Mouse (Mus musculus) granulocyte monocyte progenitor cell, adult 5-6 weeks (primary cell): ENCODE data around the gene Amdhd1. TPM values are rescaled to one million over a fixed set of nuclear protein-coding genes. Genes with fewer than 3 reads are reported as not detected.

Experiments used
- ATAC-seq: replicated peaks from 2 replicates; pipeline ENCODE4 v1.8.0; 2016; ENCODE audit warnings: mild to moderate bottlenecking, moderate TSS enrichment, inconsistent platforms; ENCODE audit not compliant: poor library complexity, severe bottlenecking
- total RNA-seq, 2 experiments: library from RNA; stranded (forward) in 1 of 2; stranded (reverse) in 1 of 2; fragments of 200-712, 200-1000 nt in 1 of 2; fragments of >200 nt in 1 of 2; fragmentation: Nextera tagmentation in 1 of 2; gene quantifications; 2 replicates each; pipeline ENCODE4 v1.2.3; 2014 to 2017

Amdhd1 gene
- total RNA-seq, 2 experiments from 2014 or later = not detected

DNA sequence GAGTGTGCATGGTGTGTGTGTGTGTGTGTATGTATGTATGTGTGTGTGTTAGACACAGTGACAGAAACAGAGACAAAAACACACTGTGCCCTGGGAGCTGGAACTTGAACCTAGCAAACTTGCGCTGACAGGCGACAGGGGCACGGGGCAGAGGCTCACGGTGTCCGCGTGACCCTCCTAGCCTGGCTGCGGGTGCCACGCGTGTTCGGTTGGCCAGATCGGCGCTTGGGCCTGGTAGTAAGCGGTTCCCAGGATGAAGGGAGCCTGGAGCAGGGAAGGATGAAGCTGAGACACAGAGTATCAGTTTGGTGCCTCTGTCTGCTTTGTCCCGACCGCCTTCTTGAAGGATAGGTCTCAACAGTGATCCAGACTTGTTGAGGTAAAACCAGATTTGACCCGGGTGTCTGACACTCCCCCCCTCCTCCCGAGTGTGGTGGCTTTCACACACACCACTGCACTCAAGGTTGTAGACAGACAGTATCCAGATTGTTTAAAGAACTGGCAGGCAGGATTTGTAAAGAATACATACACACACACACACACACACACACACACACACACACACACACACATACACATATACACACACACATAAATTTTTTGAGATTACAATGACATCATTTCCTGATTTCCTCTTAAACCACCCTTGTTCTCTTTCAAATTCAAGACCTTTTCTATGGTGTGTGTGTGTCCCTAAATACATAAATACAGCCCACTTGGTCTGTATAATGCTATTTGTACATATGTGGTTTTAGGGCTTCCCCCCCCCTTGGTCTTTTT lies 788 bp upstream of the Amdhd1 start, which contains the start of gene Ccdc38:
Gene Ccdc38 (plus strand): TSS at position 202 of the 780 bp plus-strand sequence.
- peak; percentile 1; the same call in 1 of the 2 replicates for ATAC-seq

DNA sequence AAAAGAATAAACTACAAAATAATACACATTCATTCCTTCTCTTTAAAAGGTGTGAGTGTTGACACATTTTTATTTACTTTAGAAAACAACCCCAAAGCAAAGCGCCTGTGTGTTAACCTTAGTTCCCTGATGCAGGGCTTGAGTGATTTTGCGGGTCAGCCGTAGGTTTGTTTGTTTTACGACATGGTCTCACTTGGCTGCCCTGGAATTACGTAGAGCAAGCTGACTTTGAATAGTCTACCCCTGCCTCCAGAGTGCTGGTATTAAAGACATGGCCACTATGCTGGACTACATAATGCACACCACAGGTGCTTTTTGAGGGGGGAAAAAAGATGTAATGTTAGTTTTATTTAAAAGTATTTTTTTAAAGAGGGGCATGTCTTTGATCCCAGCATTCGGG lies 1.0 kb downstream of the Amdhd1 start:
- no peak for ATAC-seq

DNA sequence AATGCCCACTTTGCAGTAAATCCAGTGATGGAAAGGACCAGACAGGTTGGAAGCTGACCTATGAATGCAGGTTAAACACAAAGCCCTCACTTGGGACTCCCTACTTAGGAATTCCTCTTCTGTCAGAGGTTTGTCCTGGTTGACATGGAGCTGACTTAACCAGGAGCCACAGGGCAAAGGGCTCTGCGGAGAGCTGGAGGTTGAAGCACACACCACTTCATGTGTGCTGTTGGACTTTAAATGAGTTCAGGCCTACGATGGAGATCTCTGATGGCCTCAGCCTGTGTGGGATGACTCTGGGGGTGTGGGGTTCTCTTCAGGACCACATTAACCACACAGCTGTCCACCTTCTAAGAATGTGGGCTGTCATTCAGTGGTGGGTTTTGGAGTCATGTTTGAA lies 1.5 kb downstream of the Amdhd1 start:
- no peak for ATAC-seq

DNA sequence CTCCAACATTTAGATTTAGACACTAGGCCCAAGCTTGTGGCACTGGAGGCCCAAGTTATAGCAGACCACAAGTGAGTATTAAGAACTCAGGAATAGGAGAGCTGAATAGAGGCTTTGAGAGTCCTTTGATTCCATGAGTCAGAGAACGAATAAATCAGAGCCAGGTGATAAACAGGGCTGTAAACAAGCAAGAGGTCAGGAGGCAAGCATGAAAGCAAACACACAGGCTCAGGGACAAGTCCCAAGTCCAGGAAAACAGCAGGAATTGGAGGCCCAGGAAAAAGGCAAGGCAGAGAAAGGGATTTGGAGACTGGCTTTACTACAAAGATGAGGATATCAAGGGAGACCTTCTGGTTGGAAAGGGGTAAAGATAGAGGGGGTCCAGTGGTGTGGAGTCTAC lies 14.5 kb downstream of the Amdhd1 start:
- ATAC-seq = no peak

DNA sequence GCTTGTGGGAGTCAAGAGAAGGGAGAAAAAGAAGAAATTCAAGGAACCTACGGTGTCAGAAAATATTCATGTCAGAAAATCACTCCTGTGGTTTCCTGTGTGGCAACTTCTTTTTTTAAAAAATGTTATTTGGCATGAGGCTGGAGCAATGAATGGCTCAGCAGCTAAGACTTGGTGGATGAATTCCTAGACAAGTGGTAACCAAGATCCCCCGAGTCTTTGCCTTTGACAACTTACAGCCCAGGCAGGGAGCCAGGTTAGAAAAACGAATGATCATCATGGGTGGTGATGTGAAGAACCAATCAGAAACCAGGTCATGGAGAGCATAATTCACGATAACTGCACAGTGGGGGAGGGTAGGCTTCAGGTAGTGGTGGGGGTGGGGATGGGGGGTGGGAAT lies 18.8 kb downstream of the Amdhd1 start:
- peak; percentile 58 for ATAC-seq

DNA sequence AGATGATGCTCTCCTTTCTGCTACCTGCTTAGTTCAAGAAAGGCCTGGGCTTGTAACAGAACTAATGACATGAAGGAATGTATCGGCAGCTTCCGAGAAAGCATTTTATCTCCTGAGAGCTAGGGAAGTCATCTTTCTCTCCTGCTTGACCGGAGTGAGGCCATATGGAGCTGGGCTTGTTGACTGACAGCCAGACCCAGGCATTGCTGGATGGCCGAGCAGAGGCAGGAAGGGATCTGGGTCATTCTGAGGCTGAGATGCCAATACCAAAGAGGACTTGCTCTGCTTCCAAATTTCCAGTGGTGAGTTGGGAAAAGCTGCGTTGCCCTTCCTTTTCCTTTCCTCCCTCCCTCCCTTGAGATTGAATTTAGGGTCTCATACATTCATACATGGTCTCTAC lies 20.1 kb downstream of the Amdhd1 start:
- ATAC-seq = no peak

DNA sequence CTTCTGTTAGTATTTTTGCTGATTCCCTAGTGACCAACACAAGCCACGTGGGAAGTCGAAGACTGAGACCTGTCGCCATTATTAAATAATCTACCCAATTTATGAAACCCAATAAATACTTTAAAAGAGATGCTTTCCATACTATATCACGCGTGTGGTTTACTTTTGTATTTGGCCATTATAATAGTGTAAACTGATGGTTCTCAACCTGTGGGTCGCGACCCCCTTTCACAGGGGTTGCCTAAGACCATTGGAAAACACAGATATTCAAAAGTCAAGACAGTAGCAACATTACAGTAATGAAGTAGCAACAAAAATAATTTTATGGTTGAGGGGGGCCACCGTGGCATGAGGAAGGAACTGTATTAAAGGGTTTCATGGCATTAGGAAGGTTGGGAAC lies 20.7 kb downstream of the Amdhd1 start:
- no peak for ATAC-seq

DNA sequence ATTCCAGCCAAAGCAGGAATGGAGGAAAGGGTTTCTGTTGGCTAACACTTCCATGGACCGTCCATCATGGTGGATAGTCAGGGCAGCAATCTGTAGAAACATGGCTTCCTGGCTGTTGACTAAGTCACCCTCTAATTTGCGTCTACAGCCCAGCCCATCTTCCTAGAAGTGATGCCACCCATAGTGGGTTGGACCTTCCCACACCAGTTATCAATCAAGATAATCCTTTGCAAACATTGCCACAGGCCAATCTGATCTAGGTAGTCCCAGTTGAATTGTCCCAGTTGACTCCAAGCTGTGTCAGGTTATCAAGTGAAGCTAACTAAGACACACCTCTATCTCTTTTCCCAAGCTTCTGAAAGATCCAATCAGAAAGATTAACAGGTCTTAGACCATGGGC lies 21.2 kb downstream of the Amdhd1 start:
- no peak for ATAC-seq

DNA sequence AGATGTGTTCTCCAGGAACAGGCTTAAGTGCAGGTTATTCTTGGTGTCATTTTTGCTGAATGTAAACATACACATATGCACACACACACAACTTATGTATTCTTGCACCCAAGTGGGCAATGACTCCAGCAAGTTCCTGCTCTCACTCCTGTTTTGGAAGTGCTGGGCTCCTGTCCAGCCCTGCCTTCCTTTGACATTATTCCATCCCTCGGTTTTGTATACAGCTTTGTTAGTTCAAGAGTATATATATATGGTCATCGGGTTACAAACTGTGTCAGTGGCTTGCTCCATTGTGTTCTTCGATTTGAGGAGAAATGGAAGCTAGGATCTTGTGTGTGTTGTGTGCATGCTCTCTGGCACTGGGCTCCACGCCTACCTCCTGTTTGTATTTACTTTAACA lies 21.6 kb downstream of the Amdhd1 start:
- ATAC-seq = no peak

DNA sequence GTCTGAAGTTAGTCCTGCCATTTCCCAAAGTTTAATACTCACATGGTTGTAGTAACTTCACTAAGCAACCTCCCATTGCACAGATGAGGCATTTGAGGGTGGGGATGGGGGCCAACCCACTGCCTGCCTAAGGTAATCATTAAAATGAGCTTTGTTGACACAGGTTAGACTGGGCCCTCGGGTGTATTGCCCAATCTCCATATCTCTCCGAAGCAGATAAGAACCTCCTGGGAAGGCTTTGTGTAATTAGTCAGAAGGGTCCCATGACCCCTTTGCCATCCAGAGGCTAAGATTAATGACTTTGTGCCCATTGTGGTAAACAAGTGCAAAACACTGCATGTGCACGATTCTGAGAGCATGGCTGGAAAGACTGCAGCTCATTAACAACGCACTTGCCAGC lies 22.1 kb downstream of the Amdhd1 start:
- no peak for ATAC-seq

DNA sequence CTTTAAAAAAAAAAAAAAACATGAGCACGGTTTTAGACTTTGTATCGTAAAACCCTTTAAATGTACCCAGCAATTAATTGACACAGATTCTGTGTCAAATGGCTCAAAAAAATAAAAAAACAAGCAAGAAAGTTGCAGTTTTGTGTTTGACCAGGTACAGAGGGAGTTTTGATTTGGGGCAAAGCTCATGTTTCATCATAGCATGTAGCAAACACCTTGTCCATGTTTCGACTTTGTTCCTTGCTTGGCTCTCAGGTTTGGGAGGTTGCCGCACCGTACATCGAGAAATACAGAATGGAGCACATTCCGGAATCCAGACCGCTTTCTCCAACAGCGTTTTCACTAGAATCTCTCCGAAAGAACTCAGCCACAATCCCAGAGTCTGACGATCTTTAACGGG lies 23.9 kb downstream of the Amdhd1 start:
- ATAC-seq = no peak

DNA sequence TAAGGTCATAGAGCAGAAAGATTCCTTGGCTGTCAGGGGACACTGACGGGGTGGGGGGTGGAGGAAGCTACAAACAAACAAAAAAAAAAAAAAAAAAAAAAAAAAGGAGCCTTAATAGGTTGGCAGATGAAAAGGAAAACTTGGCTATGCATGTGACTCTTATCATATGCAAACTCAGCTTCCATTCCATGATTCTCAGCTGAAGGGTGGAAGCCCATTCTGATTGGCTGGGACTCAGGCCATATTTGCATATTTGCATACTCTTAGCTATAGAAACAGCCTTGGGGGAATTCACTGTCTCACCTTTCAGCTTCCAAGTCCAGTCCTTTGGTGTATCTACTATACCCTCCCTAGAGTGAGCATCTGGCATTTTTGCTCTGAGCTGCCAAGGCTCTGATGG lies 24.4 kb downstream of the Amdhd1 start:
- ATAC-seq = peak; percentile 37; the same call in 1 of the 2 replicates

DNA sequence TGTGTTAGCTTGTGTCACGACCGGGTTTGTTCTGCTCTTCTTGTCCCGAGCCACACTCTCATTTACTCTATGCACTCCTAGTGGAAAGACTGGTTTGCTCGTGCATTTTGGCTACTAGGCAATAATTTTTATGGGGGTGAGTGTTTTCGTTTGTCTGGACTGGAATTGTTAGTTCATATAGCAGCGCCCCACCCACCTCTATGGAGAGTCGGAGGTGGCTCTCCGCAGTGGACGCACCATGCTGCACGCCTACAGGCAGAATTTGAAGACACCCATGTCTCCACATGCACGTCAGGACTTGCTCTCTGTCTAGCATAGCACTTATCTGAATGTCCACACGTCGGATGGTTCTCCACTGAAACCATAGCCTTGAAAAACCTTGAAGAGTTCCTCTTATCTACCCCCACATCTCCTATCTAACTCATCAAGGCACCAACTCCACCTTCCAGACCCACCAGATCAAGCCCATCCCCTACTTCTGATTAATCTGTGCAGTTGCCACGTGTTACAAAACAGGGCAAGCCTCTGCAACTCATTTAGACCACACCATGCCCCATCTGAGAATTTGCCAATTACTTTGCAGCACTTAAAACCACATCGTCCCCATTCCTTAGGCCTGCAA lies 30.2 kb downstream of the Amdhd1 start:
- ATAC-seq = no peak; the same call in 1 of the 2 replicates

DNA sequence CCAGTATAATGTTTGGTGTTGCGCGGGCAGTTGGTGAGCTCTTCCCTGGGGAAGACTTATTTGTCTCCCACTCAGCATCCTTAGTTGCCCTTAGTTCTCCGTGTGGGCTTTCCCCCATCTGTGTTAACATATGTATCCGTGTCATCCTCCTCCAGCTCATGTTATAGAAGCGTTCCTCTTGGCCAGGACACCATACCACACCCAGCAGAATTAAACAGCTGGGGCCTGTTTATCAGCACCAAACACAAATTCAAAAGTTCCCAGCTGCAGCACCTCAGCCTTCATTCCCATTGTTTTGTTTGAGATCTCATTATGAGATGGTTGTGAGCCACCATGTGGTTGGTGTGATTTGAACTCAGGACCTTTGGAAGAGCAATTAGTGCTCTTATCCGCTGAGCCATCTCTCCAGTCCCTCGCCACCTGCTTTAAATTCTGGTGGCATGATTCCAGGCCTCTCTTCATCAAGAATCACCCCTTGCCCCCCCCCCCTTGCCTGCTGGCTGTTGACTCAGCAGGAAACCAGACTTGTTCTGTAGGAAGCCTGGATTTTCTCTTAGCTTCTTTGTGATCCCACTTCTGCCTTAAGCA lies 31.4 kb downstream of the Amdhd1 start:
- no peak for ATAC-seq

DNA sequence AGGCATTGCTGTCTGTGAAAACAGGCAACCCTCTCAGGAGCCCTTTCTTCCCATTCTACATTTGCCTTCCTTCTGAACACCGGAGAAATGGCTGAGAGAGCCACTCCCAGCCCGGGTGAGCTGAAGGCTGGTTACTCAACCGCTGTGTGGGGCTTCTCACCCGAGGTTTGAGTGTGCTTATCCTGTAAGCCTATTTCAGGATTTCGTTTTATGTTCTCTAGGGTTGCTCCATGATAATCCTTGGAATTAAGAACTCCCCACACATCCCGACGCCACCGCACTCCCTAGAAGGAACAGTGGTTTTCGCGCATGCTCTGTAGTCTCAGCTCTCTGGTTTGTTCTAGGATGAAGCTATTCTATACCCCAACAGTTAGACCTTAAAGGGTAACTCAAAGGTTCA lies 38.5 kb downstream of the Amdhd1 start:
- 0 out of 2 replicates have a peak, but pooled peaks have one; percentile 12 for ATAC-seq

DNA sequence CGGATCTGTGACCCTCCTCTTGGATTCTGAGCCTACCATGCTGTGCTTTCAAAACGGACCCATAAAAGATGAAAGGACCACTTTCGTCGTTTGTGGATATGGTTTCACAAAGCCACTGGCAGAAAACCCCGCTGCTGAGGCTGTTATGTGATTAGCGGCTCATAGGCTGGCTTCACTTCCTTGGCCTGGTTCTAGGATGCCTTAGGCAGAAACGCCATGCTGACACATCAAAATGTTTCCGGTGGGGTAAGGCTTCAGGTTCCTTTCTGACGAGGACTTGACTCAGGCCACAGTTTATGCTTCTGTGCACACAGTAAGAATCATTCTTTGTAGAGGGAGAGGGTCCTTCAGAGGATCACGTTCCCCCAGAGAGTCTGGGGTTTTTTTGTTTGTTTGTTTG lies 39.0 kb downstream of the Amdhd1 start:
- peak; percentile 44 for ATAC-seq

DNA sequence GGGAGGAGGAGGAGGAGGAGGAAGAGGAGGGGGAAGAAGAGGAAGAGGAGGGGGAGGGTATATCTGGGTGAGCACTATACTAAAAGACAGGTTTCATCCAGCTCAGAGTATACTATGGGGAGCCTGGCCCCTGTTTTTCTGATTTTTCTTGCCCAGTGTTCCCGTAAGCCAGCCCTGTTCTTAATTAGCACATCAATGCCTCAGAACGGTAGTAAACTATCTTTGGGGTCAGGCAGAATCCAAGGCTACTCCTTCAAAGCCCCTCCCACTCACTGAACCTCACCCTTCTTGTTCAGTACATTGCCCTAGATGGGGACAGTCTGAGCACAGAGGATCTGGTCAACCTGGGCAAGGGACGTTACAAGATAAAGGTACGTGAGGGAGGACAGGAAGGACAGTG lies 49.4 kb downstream of the Amdhd1 start:
- ATAC-seq = no peak

DNA sequence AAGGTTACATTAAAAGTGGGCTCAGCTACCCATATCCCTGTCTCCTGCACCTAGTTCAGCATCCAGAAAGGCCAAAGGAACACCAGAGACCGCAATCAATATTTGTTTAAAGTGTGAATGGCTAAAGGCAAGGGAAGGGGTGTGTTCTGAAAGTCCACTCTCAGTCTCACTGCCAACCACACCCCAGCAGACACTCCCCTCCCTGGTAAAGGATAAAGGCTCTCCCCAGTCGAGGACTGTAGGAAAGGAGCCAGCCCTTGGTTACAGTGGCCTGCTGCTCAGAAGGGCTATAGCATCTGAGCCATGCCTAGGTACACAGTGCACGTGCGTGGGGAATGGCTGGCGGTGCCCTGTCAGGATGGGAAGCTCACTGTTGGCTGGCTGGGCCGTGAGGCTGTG lies 51.0 kb downstream of the Amdhd1 start:
- peak; percentile 36 for ATAC-seq

DNA sequence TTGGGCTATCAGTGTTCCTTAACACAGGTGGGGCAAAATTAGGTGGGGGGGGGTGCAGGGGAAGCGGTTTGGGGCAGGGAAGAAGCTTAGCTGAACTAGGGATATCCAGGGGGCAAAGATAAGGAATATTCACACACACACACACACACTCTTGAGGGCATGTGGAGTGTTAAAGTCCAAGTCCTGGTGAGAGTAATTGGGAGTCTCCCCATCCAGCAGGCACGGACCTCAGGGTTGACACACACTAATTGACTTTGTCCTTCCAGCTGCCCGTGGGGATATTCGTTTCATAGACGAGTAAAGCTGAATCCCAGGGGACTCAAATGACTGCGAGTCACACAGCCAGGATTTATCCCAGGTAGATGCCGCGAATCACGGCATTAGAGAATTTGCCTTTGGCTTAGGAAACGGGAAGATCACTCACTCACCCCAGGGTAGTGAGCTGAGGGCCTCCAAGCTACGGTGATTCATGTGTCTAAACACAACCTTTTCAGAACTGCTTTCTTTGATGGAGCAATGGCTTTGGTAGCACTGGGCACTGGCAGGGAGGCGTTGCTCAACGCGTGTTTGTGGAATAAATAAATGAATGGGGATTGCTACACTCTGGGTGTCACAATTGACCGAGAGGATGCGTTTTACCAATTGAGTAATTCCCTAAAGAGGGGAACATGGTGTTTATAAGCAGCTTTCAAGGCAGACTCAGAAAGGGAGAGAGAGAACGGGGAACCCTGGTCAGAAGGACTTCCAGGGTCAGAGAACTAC lies 51.6 kb downstream of the Amdhd1 start, which contains the start of gene Hal:
Gene Hal (plus strand): TSS at position 703 of the 762 bp plus-strand sequence.
- ATAC-seq = peak; percentile 81

DNA sequence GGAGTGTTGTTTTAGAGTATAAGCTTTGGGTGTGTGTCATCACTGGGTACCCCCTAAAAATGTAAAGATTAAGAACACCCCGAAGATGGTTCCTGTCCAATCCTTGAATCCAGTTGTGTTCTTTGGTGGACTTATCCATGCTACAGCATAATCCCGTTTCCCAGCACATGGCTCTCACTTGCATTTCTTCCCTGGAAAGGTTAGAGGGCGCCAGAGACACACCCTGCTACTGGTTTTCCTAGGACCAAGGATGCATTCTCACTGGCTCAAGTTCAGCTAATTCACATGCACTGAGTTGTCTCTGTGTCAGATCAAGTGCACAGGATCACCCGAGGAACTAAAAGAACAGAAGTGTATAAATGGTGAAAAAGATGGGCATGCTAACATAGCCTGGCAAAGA lies 53.2 kb downstream of the Amdhd1 start:
- ATAC-seq = no peak
